8 mouse cellular contexts compared by ENCODE assay signal in genomic region chr11:35769746-35770437, GRCm38 (mm10). TPM values are rescaled to one million over a fixed set of nuclear protein-coding genes. Genes with fewer than 3 reads are reported as not detected.
DNase-seq lines count a peak whose midpoint lies in the region; ATAC-seq and TF ChIP-seq lines count a peak whose summit lies in the region.

No protein-coding gene starts in this region.

- peaks cover 14% of the 10 kb centered on the region for H3K4me1 ChIP-seq in embryonic facial prominence, embryonic 10.5 days
- H3K4me1 ChIP-seq in intestine, embryonic 15.5 days (replicated peaks), result peaks cover 2% of the 10 kb centered on the region; the same call in 1 of the 2 replicates

- H3K4me2 ChIP-seq in intestine, embryonic 15.5 days (replicated peaks), result peak overlapping the region; percentile 60
- peak overlapping the region; percentile 68 for H3K4me2 ChIP-seq in myocyte (ENCODE audit: low read depth)

- peak overlapping the region; percentile 99 for H3K27ac ChIP-seq in embryonic facial prominence, embryonic 10.5 days (replicated peaks)
- peak overlapping the region; percentile 94 for H3K27ac ChIP-seq in intestine, embryonic 15.5 days

- peak overlapping the region; percentile 94 for H3K9ac ChIP-seq in intestine, embryonic 15.5 days

- TF ChIP-seq POLR2A in myocyte (IDR thresholded peaks at IDR 0.05; ENCODE audit: insufficient read length, low read depth), result peak; percentile 71

- H3K36me3 ChIP-seq in embryonic facial prominence, embryonic 10.5 days (replicated peaks), result peaks cover 21% of the 10 kb centered on the region
- H3K36me3 ChIP-seq in intestine, embryonic 15.5 days, result 0 out of 2 replicates have a peak, but pooled peaks cover 3% of the 10 kb centered on the region
- peaks cover 5% of the 10 kb centered on the region for H3K36me3 ChIP-seq in myocyte (ENCODE audit: control insufficient read depth, insufficient read depth)

- no peaks in the 10 kb centered on the region for H3K9me3 ChIP-seq in embryonic facial prominence, embryonic 10.5 days
- no peaks in the 10 kb centered on the region for H3K9me3 ChIP-seq in intestine, embryonic 15.5 days

- peak; percentile 24 for ATAC-seq in activated CD4-positive, CD25-positive, alpha-beta regulatory T cell, adult 4 months
- ATAC-seq in intestine, embryonic 15.5 days, result peak; percentile 96

- H3K4me3 ChIP-seq in embryonic facial prominence, embryonic 10.5 days, result peak overlapping the region; percentile 96
- peak overlapping the region; percentile 88 for H3K4me3 ChIP-seq in intestine, embryonic 15.5 days (replicated peaks)
- peak overlapping the region; percentile 83 for H3K4me3 ChIP-seq in myocyte

- peak; percentile 83 for DNase-seq in CD4-positive helper T cell, adult 2 months (ENCODE audit: low read depth, low spot score)
- peak; percentile 75 for DNase-seq in embryonic facial prominence, embryonic 10.5 days (ENCODE audit: low spot score)
- DNase-seq in gastrocnemius, postnatal 4 days (ENCODE audit: low spot score in 2 of 2), result peak; percentile 56 to 81
- peak; percentile 85 for DNase-seq in liver
- DNase-seq in T-cell, adult 2 months (ENCODE audit: low spot score), result no peak

- peaks cover 52% of the 10 kb centered on the region for H3K79me2 ChIP-seq in myocyte (ENCODE audit: control insufficient read depth, insufficient read depth)

- no peaks in the 10 kb centered on the region for H3K27me3 ChIP-seq in embryonic facial prominence, embryonic 10.5 days (replicated peaks; ENCODE audit: low read depth, poor library complexity, severe bottlenecking)
- no peaks in the 10 kb centered on the region for H3K27me3 ChIP-seq in intestine, embryonic 15.5 days (replicated peaks)
- H3K27me3 ChIP-seq in myocyte (ENCODE audit: control insufficient read depth, insufficient read depth, insufficient read length), result no peaks in the 10 kb centered on the region

- WGBS in embryonic facial prominence, embryonic 10.5 days, result under 1% methylated on average over 41 of the region's 41 CpGs
- WGBS in intestine, embryonic 15.5 days, result under 1% methylated on average over 29 of the region's 41 CpGs

- peak overlapping the region; percentile 59 for H3ac ChIP-seq in myocyte (ENCODE audit: control insufficient read depth, insufficient read length)

TF ChIP-seq in myocyte, 11 proteins besides CTCF, POLR2A, EP300 and RAD21:
- TF ChIP-seq MYOD1 (IDR thresholded peaks at IDR 0.05; ENCODE audit: control insufficient read depth in 1 of 3, insufficient read length in 2 of 3, low read depth in 2 of 3) (no peak), TCF12 (IDR thresholded peaks at IDR 0.05; ENCODE audit: insufficient read depth, poor library complexity, severe bottlenecking) (no peak), USF1 (IDR thresholded peaks at IDR 0.05; ENCODE audit: low read depth) (no peak), MYOG (IDR thresholded peaks at IDR 0.05; ENCODE audit: control insufficient read depth in 1 of 3, insufficient read depth in 1 of 3, insufficient read length in 2 of 3, low read depth in 2 of 3) (no peak), POLR2AphosphoS2 (IDR thresholded peaks at IDR 0.05; ENCODE audit: insufficient read length, low read depth) (peak; percentile 59), SRF (IDR thresholded peaks at IDR 0.05; ENCODE audit: control insufficient read depth, insufficient read length, low read depth) (no peak), REST (IDR thresholded peaks at IDR 0.05; ENCODE audit: insufficient read depth, insufficient read length) (no peak), E2F4 (IDR thresholded peaks at IDR 0.05; ENCODE audit: insufficient read depth) (no peak)

RNA-seq across cellular contexts. Expression of gene Pank3, which starts 0.6 kb away (rescaled TPM):
- polyA plus RNA-seq in activated CD4-positive, CD25-positive, alpha-beta regulatory T cell, adult 4 months (2017; shearing (Covaris generic)), result 1 to 10 TPM; 7.7 to 8.5 TPM
- 13.9 and 15.2 TPM in 2 replicates for polyA plus RNA-seq in embryonic facial prominence, embryonic 10.5 days (2016; fragmentation: Nextera tagmentation; extraction: Ambion mirVana)
- 10 to 100 TPM; 32.4 to 35.4 TPM for total RNA-seq in gastrocnemius, postnatal 4 days (2021)
- 28.2 and 28.3 TPM in 2 replicates for polyA plus RNA-seq in intestine, embryonic 15.5 days (2015; fragmentation: Nextera tagmentation; extraction: Ambion mirVana)
- 8.6 TPM for polyA plus RNA-seq in myocyte (2012; fragmentation: generic; extraction: Trizol)

RNA-seq across cellular contexts. Expression of gene Fbll1, which starts 28.8 kb away (rescaled TPM):
- not detected for polyA plus RNA-seq in activated CD4-positive, CD25-positive, alpha-beta regulatory T cell, adult 4 months (2017; shearing (Covaris generic))
- polyA plus RNA-seq in embryonic facial prominence, embryonic 10.5 days (2016; fragmentation: Nextera tagmentation; extraction: Ambion mirVana), result 0.51 and 0.64 TPM in 2 replicates
- total RNA-seq in gastrocnemius, postnatal 4 days (2021), result not detected
- polyA plus RNA-seq in intestine, embryonic 15.5 days (2015; fragmentation: Nextera tagmentation; extraction: Ambion mirVana), result 0.57 and 0.77 TPM in 2 replicates
- polyA plus RNA-seq in myocyte (2012; fragmentation: generic; extraction: Trizol), result not detected
